Mouse (Mus musculus): ENCODE results near the gene Nrip1. TPM values are rescaled to one million over a fixed set of nuclear protein-coding genes. Genes with fewer than 3 reads are reported as not detected.

The Nrip1 gene
- polyA plus RNA-seq, 1 experiment from 2014 or later: 33.7 TPM

- no peak for TF ChIP-seq CTCF (IDR thresholded peaks at IDR 0.05; ENCODE audit: low read depth)
- H3K27me3 ChIP-seq (ENCODE audit: insufficient read depth, low read length): no peaks in the 10 kb centered on the region
- no peak overlapping the region for H3K4me3 ChIP-seq (replicated peaks; ENCODE audit: low read depth, low read length)
- no peaks in the 10 kb centered on the region for H3K9me3 ChIP-seq (replicated peaks; ENCODE audit: low read length)
- peaks cover 5% of the 10 kb centered on the region for H3K36me3 ChIP-seq (ENCODE audit: insufficient read depth, low read length)
- peaks cover 6% of the 10 kb centered on the region; the same call in 1 of the 2 replicates for H3K4me1 ChIP-seq (replicated peaks; ENCODE audit: insufficient read depth, low read length)
- H3K9ac ChIP-seq (ENCODE audit: low read depth, low read length): no peak overlapping the region
- 71% methylated on average over 11 of the region's 11 CpGs for WGBS
- DNase-seq (ENCODE audit: low spot score) (no peak), ATAC-seq (replicated peaks; ENCODE audit: low FRiP score, low read depth) (no peak)
- no peak overlapping the region for H3K27ac ChIP-seq
- H3K4me2 ChIP-seq (ENCODE audit: low read length): no peak overlapping the region
These were observed 36.7 kb downstream of the Nrip1 start for GRCm38 (mm10) chr16:76336932-76337331.

- H3K27ac ChIP-seq: no peak overlapping the region
- H3K27me3 ChIP-seq (ENCODE audit: insufficient read depth, low read length): no peaks in the 10 kb centered on the region
- H3K4me3 ChIP-seq (replicated peaks; ENCODE audit: low read depth, low read length): no peak overlapping the region
- no peak overlapping the region for H3K4me2 ChIP-seq (ENCODE audit: low read length)
- peaks cover 5% of the 10 kb centered on the region for H3K36me3 ChIP-seq (ENCODE audit: insufficient read depth, low read length)
- ATAC-seq (replicated peaks; ENCODE audit: low FRiP score, low read depth) (no peak), DNase-seq (ENCODE audit: low spot score) (no peak)
- TF ChIP-seq CTCF (IDR thresholded peaks at IDR 0.05; ENCODE audit: low read depth): no peak
- no peak overlapping the region for H3K9ac ChIP-seq (ENCODE audit: low read depth, low read length)
- peaks cover 6% of the 10 kb centered on the region; the same call in 1 of the 2 replicates for H3K4me1 ChIP-seq (replicated peaks; ENCODE audit: insufficient read depth, low read length)
- no peaks in the 10 kb centered on the region for H3K9me3 ChIP-seq (replicated peaks; ENCODE audit: low read length)
- WGBS: 89% methylated on average over 6 of the region's 6 CpGs
These were observed 37.7 kb downstream of the Nrip1 start for GRCm38 (mm10) chr16:76335913-76336312.

- H3K9ac ChIP-seq (ENCODE audit: low read depth, low read length): no peak overlapping the region
- H3K4me3 ChIP-seq (replicated peaks; ENCODE audit: low read depth, low read length): no peak overlapping the region
- peaks cover 6% of the 10 kb centered on the region; the same call in 1 of the 2 replicates for H3K4me1 ChIP-seq (replicated peaks; ENCODE audit: insufficient read depth, low read length)
- WGBS: 16% methylated on average over 7 of the region's 7 CpGs
- H3K9me3 ChIP-seq (replicated peaks; ENCODE audit: low read length): no peaks in the 10 kb centered on the region
- ATAC-seq (replicated peaks; ENCODE audit: low FRiP score, low read depth) (peak; percentile 63; the same call in 1 of the 2 replicates), DNase-seq (ENCODE audit: low spot score) (peak; percentile 63)
- H3K36me3 ChIP-seq (ENCODE audit: insufficient read depth, low read length): peaks cover 4% of the 10 kb centered on the region
- no peak overlapping the region for H3K4me2 ChIP-seq (ENCODE audit: low read length)
- H3K27ac ChIP-seq: no peak overlapping the region
- no peaks in the 10 kb centered on the region for H3K27me3 ChIP-seq (ENCODE audit: insufficient read depth, low read length)
- no peak for TF ChIP-seq CTCF (IDR thresholded peaks at IDR 0.05; ENCODE audit: low read depth)
These were observed 41.5 kb downstream of the Nrip1 start for GRCm38 (mm10) chr16:76332127-76332526.

- Histone ChIP-seq H3K4me1 (replicated peaks; ENCODE audit: insufficient read depth, low read length) (peaks cover 6% of the 10 kb centered on the region; the same call in 1 of the 2 replicates), H3K36me3 (ENCODE audit: insufficient read depth, low read length) (no peaks in the 10 kb centered on the region), H3K27me3 (ENCODE audit: insufficient read depth, low read length) (no peaks in the 10 kb centered on the region), H3K9me3 (replicated peaks; ENCODE audit: low read length) (no peaks in the 10 kb centered on the region), H3K27ac (no peak overlapping the region), H3K4me3 (replicated peaks; ENCODE audit: low read depth, low read length) (no peak overlapping the region), H3K4me2 (ENCODE audit: low read length) (no peak overlapping the region), H3K9ac (ENCODE audit: low read depth, low read length) (no peak overlapping the region)
- TF ChIP-seq CTCF (IDR thresholded peaks at IDR 0.05; ENCODE audit: low read depth): no peak
- DNase-seq (ENCODE audit: low spot score): no peak
- 92% methylated on average over 7 of the region's 7 CpGs for WGBS
- no peak for ATAC-seq (replicated peaks; ENCODE audit: low FRiP score, low read depth)
These were observed 42.4 kb downstream of the Nrip1 start for GRCm38 (mm10) chr16:76331231-76331630.

- no peak overlapping the region for H3K4me2 ChIP-seq (ENCODE audit: low read length)
- H3K27ac ChIP-seq: no peak overlapping the region
- H3K4me1 ChIP-seq (replicated peaks; ENCODE audit: insufficient read depth, low read length): peaks cover 10% of the 10 kb centered on the region
- ATAC-seq (replicated peaks; ENCODE audit: low FRiP score, low read depth) (no peak), DNase-seq (ENCODE audit: low spot score) (no peak)
- no peak for TF ChIP-seq CTCF (IDR thresholded peaks at IDR 0.05; ENCODE audit: low read depth)
- no peaks in the 10 kb centered on the region for H3K27me3 ChIP-seq (ENCODE audit: insufficient read depth, low read length)
- no peak overlapping the region for H3K4me3 ChIP-seq (replicated peaks; ENCODE audit: low read depth, low read length)
- peaks cover 3% of the 10 kb centered on the region; the same call in 1 of the 2 replicates for H3K36me3 ChIP-seq (ENCODE audit: insufficient read depth, low read length)
- no peaks in the 10 kb centered on the region for H3K9me3 ChIP-seq (replicated peaks; ENCODE audit: low read length)
- no peak overlapping the region for H3K9ac ChIP-seq (ENCODE audit: low read depth, low read length)
- 97% methylated on average over 3 of the region's 3 CpGs for WGBS
These were observed 48.3 kb downstream of the Nrip1 start for GRCm38 (mm10) chr16:76325315-76325710.

GRCm38 (mm10) chr16:76324411-76325314 is 49.0 kb downstream of the Nrip1 start:
- ATAC-seq (replicated peaks; ENCODE audit: low FRiP score, low read depth) (no peak), DNase-seq (ENCODE audit: low spot score) (no peak)
- no peak overlapping the region for H3K27ac ChIP-seq
- 68% methylated on average over 3 of the region's 4 CpGs for WGBS
- H3K27me3 ChIP-seq (ENCODE audit: insufficient read depth, low read length): no peaks in the 10 kb centered on the region
- peaks cover 3% of the 10 kb centered on the region; the same call in 1 of the 2 replicates for H3K36me3 ChIP-seq (ENCODE audit: insufficient read depth, low read length)
- H3K4me3 ChIP-seq (replicated peaks; ENCODE audit: low read depth, low read length): no peak overlapping the region
- H3K4me2 ChIP-seq (ENCODE audit: low read length): no peak overlapping the region
- H3K4me1 ChIP-seq (replicated peaks; ENCODE audit: insufficient read depth, low read length): peaks cover 15% of the 10 kb centered on the region
- no peak overlapping the region for H3K9ac ChIP-seq (ENCODE audit: low read depth, low read length)
- TF ChIP-seq CTCF (IDR thresholded peaks at IDR 0.05; ENCODE audit: low read depth): no peak
- no peaks in the 10 kb centered on the region for H3K9me3 ChIP-seq (replicated peaks; ENCODE audit: low read length)
